Mouse (Mus musculus): ENCODE measurements at regions not wholly inside any gene's neighbourhood (a gene's known extent, or its start where the extent isn't known, plus 50 kb on each side); places are given as distances from the start of the nearest gene placed in this dataset.

- no peak for DNase-seq (ENCODE audit: low spot score)
These were observed 71.9 kb downstream of the Zfp330 start for GRCm38 (mm10) chr8:82702044-82702443.

GRCm38 (mm10) chr8:82700471-82700870, 73.5 kb downstream of the Zfp330 start:
- no peak for DNase-seq (ENCODE audit: low spot score)

GRCm38 (mm10) chr8:82699221-82699620, 74.7 kb downstream of the Zfp330 start:
- DNase-seq (ENCODE audit: low spot score): no peak

- no peak for DNase-seq (ENCODE audit: low spot score)
These were observed 75.9 kb downstream of the Zfp330 start for GRCm38 (mm10) chr8:82698071-82698470.

- DNase-seq (ENCODE audit: low spot score): no peak
These were observed 80.9 kb downstream of the Zfp330 start for GRCm38 (mm10) chr8:82693086-82693485.

GRCm38 (mm10) chr8:82689322-82689721, 84.6 kb downstream of the Zfp330 start:
- DNase-seq (ENCODE audit: low spot score): no peak

GRCm38 (mm10) chr8:82685966-82686365, 88.0 kb downstream of the Zfp330 start:
- DNase-seq (ENCODE audit: low spot score): no peak

GRCm38 (mm10) chr8:82678793-82679192, 95.2 kb downstream of the Zfp330 start:
- DNase-seq (ENCODE audit: low spot score): no peak

GRCm38 (mm10) chr8:82677781-82678180, 96.2 kb downstream of the Zfp330 start:
- no peak for DNase-seq (ENCODE audit: low spot score)

- no peak for DNase-seq (ENCODE audit: low spot score)
These were observed 104.7 kb downstream of the Zfp330 start for GRCm38 (mm10) chr8:82669241-82669640.

GRCm38 (mm10) chr8:82665131-82665530, 108.8 kb downstream of the Zfp330 start:
- no peak for DNase-seq (ENCODE audit: low spot score)

GRCm38 (mm10) chr8:82640502-82640901, 133.5 kb downstream of the Zfp330 start:
- DNase-seq (ENCODE audit: low spot score): no peak

- DNase-seq (ENCODE audit: low spot score): no peak
These were observed 143.5 kb downstream of the Zfp330 start for GRCm38 (mm10) chr8:82630486-82630885.

- DNase-seq (ENCODE audit: low spot score): no peak
These were observed 150.0 kb downstream of the Zfp330 start for GRCm38 (mm10) chr8:82623791-82624431.

GRCm38 (mm10) chr8:82618668-82619067, 155.3 kb downstream of the Zfp330 start:
- no peak for DNase-seq (ENCODE audit: low spot score)

- peak; percentile 4 for DNase-seq (ENCODE audit: low spot score)
These were observed 172.4 kb downstream of the Zfp330 start for GRCm38 (mm10) chr8:82601556-82601955.

GRCm38 (mm10) chr8:82573434-82573833, 170.4 kb upstream of the Il15 start:
- DNase-seq (ENCODE audit: low spot score): no peak

- DNase-seq (ENCODE audit: low spot score): no peak
These were observed 135.1 kb upstream of the Il15 start for GRCm38 (mm10) chr8:82538121-82538520.

- DNase-seq (ENCODE audit: low spot score): no peak
These were observed 126.1 kb upstream of the Il15 start for GRCm38 (mm10) chr8:82529153-82529552.

GRCm38 (mm10) chr8:82523866-82524265, 120.8 kb upstream of the Il15 start:
- no peak for DNase-seq (ENCODE audit: low spot score)

GRCm38 (mm10) chr8:82498496-82498895, 95.5 kb upstream of the Il15 start:
- peak; percentile 39 for DNase-seq (ENCODE audit: low spot score)

GRCm38 (mm10) chr8:82477856-82478255, 74.8 kb upstream of the Il15 start:
- no peak for DNase-seq (ENCODE audit: low spot score)

- no peak for DNase-seq (ENCODE audit: low spot score)
These were observed 74.4 kb upstream of the Il15 start for GRCm38 (mm10) chr8:82477426-82477769.

GRCm38 (mm10) chr8:82476708-82477425, 73.8 kb upstream of the Il15 start:
- no peak for DNase-seq (ENCODE audit: low spot score)

Measured in ovary, adult 18-20 months (tissue).